Mouse (Mus musculus) intestine, postnatal 0 days (tissue): ENCODE measurements at regions not wholly inside any gene's neighbourhood (a gene's known extent, or its start where the extent isn't known, plus 50 kb on each side); places are given as distances from the start of the nearest gene placed in this dataset.

ENCODE experiments used
- ATAC-seq: fragments of 200-750 bp; cut with Nextera tagmentation; 2 replicates; pipeline ENCODE4 v1.8.0; 2017; ENCODE audit warnings: mild to moderate bottlenecking, moderate TSS enrichment, moderate library complexity
- H3K27ac ChIP-seq: fragments of 300-500 bp; sonication (generic); 2 replicates; pipeline ENCODE4 v1.5.1; 2014; ENCODE audit warnings: mild to moderate bottlenecking, low read depth, low read length, moderate library complexity
- H3K27me3 ChIP-seq: fragments of 300-500 bp; sonication (generic); replicated peaks from 2 replicates; pipeline ENCODE4 v1.6.1; 2014; ENCODE audit warnings: low read length, mixed read lengths; ENCODE audit not compliant: control insufficient read depth, insufficient read depth
- H3K36me3 ChIP-seq: fragments of 300-500 bp; sonication (generic); 2 replicates; pipeline ENCODE4 v1.6.1; 2014; ENCODE audit warnings: mild to moderate bottlenecking, moderate library complexity; ENCODE audit not compliant: control insufficient read depth, insufficient read depth
- H3K4me1 ChIP-seq: fragments of 300-500 bp; sonication (generic); replicated peaks from 2 replicates; pipeline ENCODE4 v1.6.1; 2014; ENCODE audit warnings: antibody characterized with exemption, low read length, mixed read lengths; ENCODE audit not compliant: control insufficient read depth, insufficient read depth
- H3K4me2 ChIP-seq: fragments of 300-500 bp; sonication (generic); replicated peaks from 2 replicates; pipeline ENCODE4 v1.6.1; 2014; ENCODE audit warnings: low read depth, mild to moderate bottlenecking, moderate library complexity
- H3K4me3 ChIP-seq: fragments of 300-500 bp; sonication (generic); 2 replicates; pipeline ENCODE4 v1.5.1; 2014; ENCODE audit warnings: low read depth, low read length
- H3K9ac ChIP-seq: fragments of 300-500 bp; sonication (generic); 2 replicates; pipeline ENCODE4 v1.6.1; 2014; ENCODE audit warnings: mild to moderate bottlenecking, low read depth, low read length
- H3K9me3 ChIP-seq: fragments of 300-500 bp; sonication (generic); 2 replicates; pipeline ENCODE4 v1.6.1; 2016; ENCODE audit warnings: mixed run types; ENCODE audit not compliant: control insufficient read depth
- CTCF ChIP-seq: sonication (generic); IDR thresholded peaks from 2 replicates; pipeline ENCODE4 v1.5.1; 2016; ENCODE audit warnings: low read depth, mild to moderate bottlenecking, control low read depth, antibody characterized with exemption, moderate library complexity
- WGBS: fragments of 180-500 bp; shearing (Covaris S2); extraction: QIAGEN DNeasy Blood & Tissue Kit; methylation state at CpG from one replicate; pipeline ENCODE4 v1.1.7; 2014; 5-methylcytosine and 5-hydroxymethylcytosine counted together

GRCm38 (mm10) chr8:117854301-117854700 is 52.6 kb upstream of the Mphosph6 start:
- no peak overlapping the region for H3K27ac ChIP-seq
- 88% methylated on average over 11 of the region's 11 CpGs for WGBS
- H3K9me3 ChIP-seq = no peaks in the 10 kb centered on the region
- no peak overlapping the region for H3K9ac ChIP-seq
- no peaks in the 10 kb centered on the region for H3K36me3 ChIP-seq
- H3K4me3 ChIP-seq = no peak overlapping the region
- no peak overlapping the region for H3K4me2 ChIP-seq
- ATAC-seq = no peak
- no peaks in the 10 kb centered on the region for H3K27me3 ChIP-seq
- H3K4me1 ChIP-seq = no peaks in the 10 kb centered on the region
- no peak for TF ChIP-seq CTCF

DNA sequence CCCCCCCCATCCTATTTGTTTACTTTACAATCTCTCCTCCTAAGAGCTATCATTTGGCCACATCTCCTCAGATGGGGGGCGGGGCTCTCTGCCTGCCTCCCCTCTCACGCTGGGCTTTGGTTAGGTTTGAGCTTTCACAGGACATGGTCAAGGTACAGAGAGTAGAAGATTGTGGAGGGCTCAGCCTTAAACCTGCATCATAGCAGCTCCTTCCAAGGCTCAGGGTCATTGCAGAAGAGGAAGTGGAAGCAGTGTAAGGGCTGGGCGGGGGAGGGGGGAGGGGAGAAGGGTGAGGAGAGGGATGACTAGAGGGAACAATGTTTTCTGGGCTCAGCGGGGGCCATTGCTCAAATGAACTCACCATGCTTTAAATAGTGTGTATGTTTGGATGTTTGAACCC is 51.7 kb upstream of the Mphosph6 start:
- Histone ChIP-seq H3K4me2 (no peak overlapping the region), H3K27ac (no peak overlapping the region), H3K27me3 (no peaks in the 10 kb centered on the region), H3K4me3 (no peak overlapping the region), H3K9me3 (no peaks in the 10 kb centered on the region), H3K4me1 (no peaks in the 10 kb centered on the region), H3K9ac (no peak overlapping the region), H3K36me3 (no peaks in the 10 kb centered on the region)
- 31% methylated on average over 4 of the region's 4 CpGs for WGBS
- no peak for TF ChIP-seq CTCF
- ATAC-seq = no peak

DNA sequence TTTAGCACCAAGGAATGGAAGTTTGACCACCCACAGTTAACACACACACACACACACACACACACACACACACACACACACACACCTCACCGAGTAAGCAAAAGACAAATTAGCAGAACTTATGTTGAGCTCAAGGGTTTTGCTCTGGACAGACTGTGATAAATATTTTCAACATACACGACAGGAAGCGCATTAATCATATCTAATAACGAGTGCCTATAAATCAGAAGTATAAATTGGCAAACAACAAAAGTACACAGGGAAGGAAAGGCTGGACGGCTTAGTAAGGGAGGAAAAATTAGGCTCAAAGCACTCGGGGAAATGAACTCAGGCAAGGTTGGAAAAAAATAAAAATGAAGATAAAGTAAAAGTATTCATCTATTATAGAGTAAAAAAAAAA is 50.8 kb upstream of the Mphosph6 start:
- Histone ChIP-seq H3K27me3 (no peaks in the 10 kb centered on the region), H3K9me3 (no peaks in the 10 kb centered on the region), H3K36me3 (no peaks in the 10 kb centered on the region), H3K4me2 (no peak overlapping the region), H3K4me1 (no peaks in the 10 kb centered on the region), H3K27ac (no peak overlapping the region), H3K4me3 (no peak overlapping the region), H3K9ac (no peak overlapping the region)
- 53% methylated on average over 6 of the region's 6 CpGs for WGBS
- TF ChIP-seq CTCF = no peak
- ATAC-seq = no peak
